Mouse (Mus musculus) cerebellum, postnatal 25 days (tissue): ENCODE data around the gene Kansl1.

Experiments used
- DNase-seq, 2 experiments: peaks; one replicate each; pipeline ENCODE4 v3.0.0; 2021; ENCODE audit warnings: mixed read lengths in 2 of 2

Kansl1 gene

DNA sequence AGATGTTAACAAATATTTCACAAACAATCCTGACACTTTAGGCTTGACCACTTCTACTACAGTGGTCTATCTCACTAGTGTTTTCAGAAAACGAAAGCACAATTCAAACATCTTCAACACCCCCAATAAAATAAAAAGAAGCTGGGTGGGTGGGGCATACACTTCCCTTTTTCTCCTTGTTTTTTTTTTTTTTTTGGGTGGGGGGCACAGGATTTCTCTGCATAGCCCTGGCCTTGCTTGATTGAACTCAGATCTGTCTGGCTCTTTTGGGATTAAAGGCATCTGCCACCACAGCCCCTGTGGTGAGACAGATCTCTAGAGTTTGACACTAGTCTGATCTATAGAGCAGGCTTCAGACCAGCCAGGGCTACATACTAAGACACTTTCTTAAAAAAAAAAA lies 106.0 kb downstream of the Kansl1 start:
- no peak for DNase-seq

GRCm38 (mm10) chr11:104361790-104362189 lies 106.9 kb downstream of the Kansl1 start:
- DNase-seq, result no peak

GRCm38 (mm10) chr11:104346931-104347330 lies 121.7 kb downstream of the Kansl1 start:
- DNase-seq, result peak; percentile 45 to 72

- peak in 1 of 2 experiments; percentile 29 for DNase-seq
Observed at GRCm38 (mm10) chr11:104334946-104335345, 133.7 kb downstream of the Kansl1 start.

DNA sequence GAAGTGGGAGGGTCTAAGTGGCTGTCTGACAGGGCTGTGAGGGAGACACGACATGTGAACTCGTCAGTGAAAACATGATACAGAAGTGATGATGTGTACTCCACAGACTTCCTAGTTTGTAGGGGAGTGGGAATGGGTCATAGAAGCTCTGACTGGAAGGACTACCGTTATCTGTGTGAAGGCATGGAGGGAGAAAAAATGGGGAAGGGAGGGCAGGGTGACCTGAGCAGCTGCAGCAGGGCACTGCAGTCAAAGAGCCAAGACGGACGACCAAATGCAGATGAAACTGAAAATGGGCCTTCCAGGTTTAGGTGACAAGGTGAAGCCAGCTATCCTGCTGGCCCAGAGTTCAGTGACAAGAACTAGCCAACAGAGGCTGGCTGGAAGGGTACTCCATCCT lies 134.5 kb downstream of the Kansl1 start:
- no peak for DNase-seq

- no peak for DNase-seq
Observed at GRCm38 (mm10) chr11:104332105-104332504, 136.6 kb downstream of the Kansl1 start.

DNA sequence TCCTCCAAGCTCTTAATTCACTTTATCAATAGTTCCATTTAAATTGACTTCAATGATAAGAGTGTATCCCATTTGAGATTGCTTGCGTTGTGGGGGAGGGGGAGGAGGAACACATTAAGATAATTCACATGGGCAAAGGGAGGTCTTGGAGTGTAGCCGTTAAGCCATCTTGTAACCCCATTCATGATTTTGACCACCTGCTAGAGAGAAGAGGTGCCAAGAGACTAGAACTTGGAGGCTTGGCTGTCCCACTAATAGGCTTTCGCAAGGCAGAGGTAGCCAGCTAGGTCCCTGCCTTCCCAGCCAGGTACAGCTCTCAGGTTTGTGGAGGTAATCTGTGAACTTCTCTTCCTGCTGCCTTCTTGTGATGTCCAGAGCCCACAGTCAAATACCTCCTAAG lies 137.5 kb downstream of the Kansl1 start:
- peak in 1 of 2 experiments; percentile 40 for DNase-seq

- no peak for DNase-seq
Observed at GRCm38 (mm10) chr11:104330151-104330550, 138.5 kb downstream of the Kansl1 start.

- DNase-seq, result no peak
Observed at GRCm38 (mm10) chr11:104329185-104329926, 139.3 kb downstream of the Kansl1 start.

DNA sequence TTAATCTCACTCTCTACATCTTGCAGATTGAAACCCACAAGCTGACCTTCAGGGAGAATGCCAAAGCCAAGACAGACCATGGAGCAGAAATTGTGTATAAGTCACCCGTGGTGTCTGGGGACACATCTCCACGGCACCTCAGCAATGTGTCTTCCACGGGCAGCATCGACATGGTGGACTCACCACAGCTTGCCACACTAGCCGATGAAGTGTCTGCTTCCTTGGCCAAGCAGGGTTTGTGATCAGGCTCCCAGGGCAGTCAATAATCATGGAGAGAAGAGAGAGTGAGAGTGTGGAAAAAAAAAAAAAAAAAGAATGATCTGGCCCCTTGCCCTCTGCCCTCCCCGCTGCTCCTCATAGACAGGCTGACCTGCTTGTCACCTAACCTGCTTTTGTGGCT lies 140.7 kb downstream of the Kansl1 start:
- no peak for DNase-seq

GRCm38 (mm10) chr11:104327462-104327861 lies 141.2 kb downstream of the Kansl1 start:
- DNase-seq, result no peak

GRCm38 (mm10) chr11:104322142-104322541 lies 146.5 kb downstream of the Kansl1 start:
- no peak for DNase-seq

- DNase-seq, result no peak
Observed at GRCm38 (mm10) chr11:104320511-104320910, 148.2 kb downstream of the Kansl1 start.

DNA sequence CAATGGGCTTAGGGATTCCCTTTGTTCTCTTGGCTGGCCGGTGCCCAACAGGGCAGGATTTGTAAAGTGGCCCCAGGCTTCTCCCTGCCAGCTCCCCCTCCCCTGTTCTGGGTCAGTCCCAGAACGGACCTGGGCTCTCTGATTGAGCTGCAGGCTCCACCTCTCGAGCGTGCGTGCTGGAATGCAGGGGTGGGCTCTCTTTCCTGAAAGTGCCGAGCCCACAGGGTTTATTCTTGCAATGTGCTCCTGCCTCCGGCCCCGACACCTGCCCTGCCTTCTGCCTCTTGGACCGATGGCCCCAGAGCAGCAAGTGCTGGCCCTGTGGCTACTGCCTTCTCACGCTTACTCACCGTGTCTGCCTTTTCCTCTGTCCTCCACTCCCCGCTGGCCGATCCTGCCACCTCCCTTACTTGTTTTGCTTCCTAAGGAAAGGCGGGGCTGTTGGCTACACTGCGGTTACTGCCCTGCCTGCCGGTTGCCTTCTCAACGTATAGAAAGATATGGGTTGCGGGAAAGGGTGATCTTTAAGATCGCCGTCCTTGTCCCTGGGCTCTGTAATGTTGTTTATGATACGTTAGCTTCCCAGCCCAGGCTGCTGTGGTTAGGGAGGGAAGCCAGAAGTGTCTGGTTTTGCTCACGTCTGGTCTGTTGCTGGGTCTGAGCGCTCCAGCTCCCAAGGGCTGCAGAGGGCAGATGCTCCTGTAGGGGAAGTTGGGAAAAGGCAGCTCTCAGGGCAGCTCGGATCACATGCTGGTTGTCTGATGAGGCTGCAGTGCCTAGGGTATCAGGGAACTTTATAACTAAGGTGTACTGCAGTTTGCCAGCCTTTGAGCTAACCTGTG lies 149.5 kb downstream of the Kansl1 start:
- peak; percentile 63 to 74 for DNase-seq

DNA sequence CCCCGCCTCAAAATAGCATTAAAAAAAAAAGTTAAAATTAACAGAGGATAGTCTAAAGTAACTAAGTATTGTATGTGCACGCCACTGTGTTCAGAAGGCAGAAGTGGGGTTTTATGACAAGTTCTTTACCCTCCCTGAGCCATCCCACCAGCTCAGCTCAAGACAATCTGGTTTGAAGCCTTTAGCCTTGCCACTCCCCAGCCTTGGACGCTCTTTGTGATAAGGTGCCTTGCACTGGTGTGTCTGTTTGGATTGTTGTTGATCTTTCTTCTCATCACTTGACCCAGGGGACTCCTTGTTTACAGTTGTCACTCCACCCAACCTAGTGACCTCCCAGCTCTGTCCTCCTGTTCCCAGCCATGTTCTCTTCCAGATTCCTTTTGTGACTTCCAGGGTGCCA lies 151.0 kb downstream of the Kansl1 start:
- DNase-seq, result no peak

DNA sequence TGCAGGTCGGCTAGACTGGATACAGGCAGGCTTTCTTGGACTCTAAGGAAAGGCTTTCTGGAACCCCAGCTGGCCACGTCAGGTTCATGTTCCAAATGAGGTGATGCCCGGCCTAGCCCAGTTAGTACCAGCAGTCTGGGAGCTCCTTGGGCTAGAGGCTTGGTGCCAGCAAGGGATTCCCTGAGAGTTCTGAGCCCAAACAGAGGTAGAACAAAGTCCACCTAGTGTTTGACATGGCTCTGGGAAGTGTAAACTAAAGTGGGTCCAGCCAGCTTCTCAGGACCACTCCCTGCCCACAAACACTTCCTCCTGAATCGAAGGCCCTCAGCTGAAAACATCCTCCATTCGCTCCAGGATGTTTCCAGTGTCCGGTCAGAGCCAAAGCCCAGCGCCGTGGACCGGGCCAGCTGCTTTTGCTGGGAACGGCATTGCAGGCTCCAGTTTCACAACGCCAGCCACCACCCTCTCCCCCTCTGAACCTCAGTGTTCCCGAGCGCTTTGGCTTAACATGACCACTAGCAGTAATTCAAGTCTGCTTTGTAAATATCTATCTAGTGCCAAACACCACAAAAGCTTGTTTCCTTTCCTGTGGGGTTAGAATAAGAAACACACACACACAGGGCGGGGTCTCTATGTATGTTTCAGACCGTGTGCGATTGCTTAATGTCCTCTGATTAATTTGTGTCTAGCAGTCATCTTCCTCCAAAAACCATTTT lies 151.8 kb downstream of the Kansl1 start:
- peak; percentile 13 to 28 for DNase-seq

- DNase-seq, result peak; percentile 85 to 91
Observed at GRCm38 (mm10) chr11:104315703-104316102, 153.0 kb downstream of the Kansl1 start.

DNA sequence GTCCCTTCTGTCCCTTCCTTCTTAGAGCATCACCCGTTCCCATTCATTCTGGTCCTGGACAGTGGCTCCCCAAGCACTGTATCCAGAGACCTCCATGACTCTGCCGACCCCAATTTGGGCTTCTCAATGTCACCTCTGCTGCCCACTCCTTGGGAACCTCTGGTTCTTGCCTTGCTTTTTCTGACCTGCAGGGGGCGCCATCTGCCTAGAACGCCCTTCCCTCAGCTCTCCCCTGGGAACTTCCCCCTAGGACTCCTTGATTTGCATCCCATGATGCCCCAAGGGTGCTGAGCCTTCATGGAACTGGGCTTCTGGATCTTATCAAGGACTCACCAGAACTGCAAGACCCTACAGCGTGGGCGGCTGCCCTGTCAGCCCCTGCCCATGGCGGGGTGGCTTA lies 157.0 kb downstream of the Kansl1 start:
- DNase-seq, result peak in 1 of 2 experiments; percentile 44

- DNase-seq, result no peak
Observed at GRCm38 (mm10) chr11:104310226-104310887, 158.3 kb downstream of the Kansl1 start.

DNA sequence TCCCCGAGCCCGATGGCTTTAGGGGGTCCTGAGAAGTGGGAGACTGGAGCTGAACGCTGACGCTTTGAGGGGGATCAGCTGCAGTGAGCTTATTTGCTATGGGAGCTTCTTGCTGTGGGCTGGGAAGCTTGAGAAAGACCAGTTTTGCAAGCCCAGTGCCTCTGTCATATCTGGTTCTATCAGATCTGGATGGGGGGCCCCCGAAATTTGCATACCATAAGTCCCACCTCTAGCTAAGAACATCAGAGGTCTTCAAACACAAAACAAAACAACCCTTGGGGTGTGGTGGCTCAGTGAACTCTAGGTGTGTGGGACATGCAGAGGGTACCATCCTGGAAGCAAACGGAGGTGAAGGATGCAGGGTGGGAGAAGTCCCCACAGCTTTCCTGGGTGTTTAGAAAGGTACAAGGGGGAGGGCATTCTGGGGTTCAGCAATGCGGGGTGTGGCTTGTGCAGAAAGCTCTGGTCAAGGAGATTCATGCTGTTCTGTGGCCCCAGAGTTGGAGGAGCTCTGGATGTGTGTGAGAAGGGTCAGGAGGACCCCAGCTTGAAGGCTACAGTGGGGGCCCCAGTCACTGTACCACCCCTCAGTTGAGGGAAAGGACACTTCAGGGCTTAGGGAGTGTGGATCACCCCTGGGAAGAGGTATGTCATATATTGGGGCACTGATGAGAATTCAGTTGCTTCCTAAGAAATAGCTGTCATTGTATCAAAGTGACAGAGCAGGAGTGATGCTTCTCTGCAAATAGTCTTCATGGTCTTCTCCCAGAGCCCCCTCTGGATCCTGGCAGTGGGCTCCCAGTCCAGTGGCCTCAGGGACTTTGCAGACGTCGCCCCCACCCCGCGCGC lies 159.1 kb downstream of the Kansl1 start:
- no peak for DNase-seq

DNA sequence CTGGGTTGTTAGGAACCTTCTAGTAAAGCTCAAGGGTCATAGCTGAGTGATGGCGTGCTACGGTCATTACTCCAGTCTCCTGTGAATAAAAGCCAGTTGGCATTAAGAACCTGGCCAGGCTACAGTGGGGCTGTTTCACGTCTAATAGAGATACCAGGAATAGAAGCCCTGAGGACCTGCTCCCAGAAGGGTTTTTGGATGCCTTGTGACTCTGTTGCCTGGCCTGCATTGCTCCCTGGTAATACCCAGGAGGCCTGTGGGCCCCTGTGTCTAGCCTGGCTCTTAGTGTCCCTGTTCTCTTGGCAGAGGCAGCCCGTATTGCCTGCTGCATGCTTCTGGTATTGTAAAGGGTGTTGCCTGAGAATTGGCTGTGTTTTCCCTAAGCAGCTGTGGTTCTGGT lies 161.5 kb downstream of the Kansl1 start:
- DNase-seq, result no peak

DNA sequence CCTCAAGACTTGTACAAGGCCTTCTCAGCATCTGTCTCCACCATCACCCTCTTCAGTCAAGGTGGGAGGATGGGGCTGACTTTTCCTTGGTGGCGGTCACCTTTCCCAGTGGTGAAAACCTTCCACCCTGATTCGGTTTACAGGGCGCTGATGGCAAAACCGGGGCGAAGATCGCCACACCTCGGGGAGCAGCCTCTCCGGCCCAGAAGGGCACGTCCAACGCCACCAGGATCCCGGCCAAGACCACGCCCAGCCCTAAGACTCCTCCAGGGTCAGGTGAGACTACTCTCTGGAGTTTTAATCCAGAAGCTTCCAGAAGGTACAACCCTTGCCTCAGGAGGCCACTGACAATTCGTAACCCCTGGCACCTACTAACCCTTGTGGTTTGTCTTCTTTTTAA lies 162.2 kb downstream of the Kansl1 start:
- peak in 1 of 2 experiments; percentile 32 for DNase-seq
